Mouse (Mus musculus): ENCODE results near the gene Trpm7. TPM values are rescaled to one million over a fixed set of nuclear protein-coding genes. Genes with fewer than 3 reads are reported as not detected.

The Trpm7 gene
- total RNA-seq, 2 experiments from 2014 or later, result 64.1 to 69.1 TPM

GRCm38 (mm10) chr2:126743389-126743788 lies 132.6 kb downstream of the Trpm7 start:
- DNase-seq (ENCODE audit: low spot score in 2 of 2), result no peak

Small RNAs within 50 kb of the gene (microRNA-seq; reads per million reads assigned to microRNA genes)
- not detected for gene Mir3473g

Other genes with a start within 250 kb of the Trpm7 start
- 10 to 100 TPM; 27.7 to 28.2 TPM for gene Gabpb1, start 199.9 kb downstream of the Trpm7 start, total RNA-seq (2021)
- 10 to 100 TPM; 63.0 to 66.3 TPM for gene Usp8, start 168.9 kb downstream of the Trpm7 start, total RNA-seq (2021)
- not detected for gene Usp50, start 92.8 kb downstream of the Trpm7 start, total RNA-seq (2021)
- gene Sppl2a, start 57.0 kb upstream of the Trpm7 start, total RNA-seq (2021), result 10 to 100 TPM; 58.6 to 62.7 TPM
- gene Ap4e1, start 132.5 kb upstream of the Trpm7 start, total RNA-seq (2021), result 10 to 100 TPM; 15.5 TPM
- 10 to 100 TPM; 41.1 to 44.2 TPM for gene Blvra, start 194.4 kb upstream of the Trpm7 start, total RNA-seq (2021)

Data from adrenal gland, postnatal 4 days (tissue).